Mouse (Mus musculus) spleen, adult 2 months (tissue): Measurements from ENCODE around the gene St3gal2.

Source experiments
- CTCF ChIP-seq: fragments of 200-500 bp; IDR thresholded peaks from 2 replicates; pipeline ENCODE4 v1.5.1; 2011; ENCODE audit warnings: mild to moderate bottlenecking, inconsistent platforms; ENCODE audit not compliant: insufficient read depth, insufficient read length, insufficient replicate concordance; ENCODE audit errors: extremely low read depth
- POLR2A ChIP-seq: fragments of 200-500 bp; IDR thresholded peaks from 2 replicates; pipeline ENCODE4 v1.6.1; 2011; ENCODE audit warnings: low read depth, low read length, inconsistent platforms

- TF ChIP-seq CTCF: no peak
- no peak for TF ChIP-seq POLR2A
Measured at GRCm38 (mm10) chr8:110954776-110955175, 35.1 kb downstream of the St3gal2 start.
